Mouse (Mus musculus): Measurements from ENCODE around the gene Exosc3. TPM values are rescaled to one million over a fixed set of nuclear protein-coding genes. Genes with fewer than 3 reads are reported as not detected.

Gene Exosc3
- total RNA-seq, 1 experiment = 64.5 TPM

DNA sequence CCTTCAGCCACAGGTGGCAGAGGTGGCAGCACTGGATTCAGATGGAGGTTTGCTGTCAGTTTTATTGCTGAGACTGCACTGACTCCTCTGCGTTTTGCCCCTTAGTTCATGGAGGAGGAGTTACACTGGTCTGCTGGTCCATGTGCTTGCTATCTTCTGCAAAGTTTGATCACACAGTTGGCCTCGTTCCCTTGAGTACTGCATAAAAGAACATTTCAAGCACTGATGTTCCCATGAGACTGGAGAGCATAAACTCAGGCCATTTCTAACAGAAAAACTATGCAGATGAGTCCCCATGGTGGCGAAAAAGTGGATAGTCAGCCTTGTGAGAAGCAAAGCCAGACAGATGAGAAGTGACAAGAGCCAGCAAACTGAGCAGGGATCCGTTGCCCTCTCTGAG, 34.0 kb upstream of the Exosc3 start:
- Histone ChIP-seq H3K36me3 (ENCODE audit: control insufficient read depth, insufficient read depth, low read length, poor library complexity, severe bottlenecking) (peaks cover 11% of the 10 kb centered on the region), H3K9ac (ENCODE audit: insufficient read depth, low read depth, low read length, poor library complexity, severe bottlenecking) (no peak overlapping the region), H3K4me1 (ENCODE audit: control insufficient read depth in 2 of 2, insufficient read depth in 2 of 2, low read length in 2 of 2, poor library complexity in 1 of 2) (no peaks in the 10 kb centered on the region), H3K4me3 (ENCODE audit: insufficient read depth in 1 of 2, low read depth in 1 of 2, low read length in 2 of 2, poor library complexity in 1 of 2, severe bottlenecking in 1 of 2) (no peak overlapping the region), H3K9me3 (ENCODE audit: control insufficient read depth, insufficient read depth, low read depth, low read length) (no peaks in the 10 kb centered on the region), H3K27ac (ENCODE audit: insufficient read depth, low read depth, low read length, poor library complexity, severe bottlenecking) (no peak overlapping the region)
- TF ChIP-seq ZC3H11A (IDR thresholded peaks at IDR 0.05; ENCODE audit: borderline replicate concordance, low read depth, low read length) (no peak), MAFK (IDR thresholded peaks at IDR 0.05; ENCODE audit: insufficient read depth, low read depth, low read length) (no peak), HCFC1 (IDR thresholded peaks at IDR 0.05; ENCODE audit: borderline replicate concordance, insufficient read depth, low read length) (no peak), CHD2 (IDR thresholded peaks at IDR 0.05; ENCODE audit: low read depth, low read length) (no peak), ZNF384 (IDR thresholded peaks at IDR 0.05; ENCODE audit: low read depth, low read length) (no peak)
- in situ Hi-C loops (cut with MboI; ENCODE audit: low sequenced_read_pairs in 2 of 2, unreplicated experiment in 2 of 2) = no loop called here
- no peak for DNase-seq (ENCODE audit: low read depth, low spot score)

DNA sequence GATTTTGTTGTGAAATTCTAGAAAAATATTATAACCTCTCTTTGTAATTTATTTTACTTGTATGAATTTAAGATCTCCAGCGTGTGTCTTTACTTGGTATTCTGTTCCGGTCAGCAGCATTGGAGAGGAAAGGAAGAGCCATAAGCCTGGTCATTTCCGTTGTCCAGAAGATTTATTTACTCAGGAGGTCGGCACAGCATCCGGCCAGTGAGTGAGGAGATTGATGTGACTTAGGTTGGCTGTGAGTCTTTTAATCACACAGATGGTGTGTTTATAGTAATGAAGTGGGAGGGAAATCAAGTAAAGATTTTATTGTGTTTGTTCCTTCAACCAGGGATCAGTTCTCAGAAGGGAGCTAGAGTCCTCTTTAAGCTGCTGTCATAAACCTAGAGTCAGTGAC, 32.3 kb upstream of the Exosc3 start:
- no peak overlapping the region for H3K27ac ChIP-seq (ENCODE audit: insufficient read depth, low read depth, low read length, poor library complexity, severe bottlenecking)
- H3K4me3 ChIP-seq (ENCODE audit: insufficient read depth in 1 of 2, low read depth in 1 of 2, low read length in 2 of 2, poor library complexity in 1 of 2, severe bottlenecking in 1 of 2) = no peak overlapping the region
- no peak for DNase-seq (ENCODE audit: low read depth, low spot score)
- in situ Hi-C loops (cut with MboI; ENCODE audit: low sequenced_read_pairs in 2 of 2, unreplicated experiment in 2 of 2) = no loop called here
- H3K36me3 ChIP-seq (ENCODE audit: control insufficient read depth, insufficient read depth, low read length, poor library complexity, severe bottlenecking) = peaks cover 11% of the 10 kb centered on the region
- TF ChIP-seq HCFC1 (IDR thresholded peaks at IDR 0.05; ENCODE audit: borderline replicate concordance, insufficient read depth, low read length) (no peak), CHD2 (IDR thresholded peaks at IDR 0.05; ENCODE audit: low read depth, low read length) (no peak), MAFK (IDR thresholded peaks at IDR 0.05; ENCODE audit: insufficient read depth, low read depth, low read length) (no peak), ZNF384 (IDR thresholded peaks at IDR 0.05; ENCODE audit: low read depth, low read length) (no peak), ZC3H11A (IDR thresholded peaks at IDR 0.05; ENCODE audit: borderline replicate concordance, low read depth, low read length) (no peak)
- no peak overlapping the region for H3K9ac ChIP-seq (ENCODE audit: insufficient read depth, low read depth, low read length, poor library complexity, severe bottlenecking)
- no peaks in the 10 kb centered on the region for H3K4me1 ChIP-seq (ENCODE audit: control insufficient read depth in 2 of 2, insufficient read depth in 2 of 2, low read length in 2 of 2, poor library complexity in 1 of 2)
- H3K9me3 ChIP-seq (ENCODE audit: control insufficient read depth, insufficient read depth, low read depth, low read length) = no peaks in the 10 kb centered on the region

DNA sequence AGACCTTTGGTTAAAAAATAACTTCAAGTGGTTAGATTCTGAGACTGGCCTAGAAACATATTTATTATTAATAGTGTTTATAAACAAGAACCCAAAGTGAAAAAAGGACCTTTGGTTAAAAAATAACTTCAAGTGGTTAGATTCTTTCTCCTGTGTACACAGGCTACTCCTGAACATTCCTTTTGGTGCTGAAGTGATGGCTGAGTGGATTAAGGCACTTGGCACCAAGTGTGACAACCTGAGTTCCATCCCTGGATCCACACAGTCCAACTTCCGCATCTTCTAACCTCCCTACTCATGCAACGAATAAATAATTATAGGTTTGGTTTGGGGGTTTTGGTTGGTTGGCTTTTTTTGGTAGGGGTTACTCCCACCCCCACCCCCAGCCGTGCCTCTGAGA, 28.7 kb upstream of the Exosc3 start:
- no peaks in the 10 kb centered on the region for H3K9me3 ChIP-seq (ENCODE audit: control insufficient read depth, insufficient read depth, low read depth, low read length)
- H3K4me1 ChIP-seq (ENCODE audit: control insufficient read depth in 2 of 2, insufficient read depth in 2 of 2, low read length in 2 of 2, poor library complexity in 1 of 2) = no peaks in the 10 kb centered on the region
- TF ChIP-seq HCFC1 (IDR thresholded peaks at IDR 0.05; ENCODE audit: borderline replicate concordance, insufficient read depth, low read length) (no peak), CHD2 (IDR thresholded peaks at IDR 0.05; ENCODE audit: low read depth, low read length) (no peak), MAFK (IDR thresholded peaks at IDR 0.05; ENCODE audit: insufficient read depth, low read depth, low read length) (no peak), ZC3H11A (IDR thresholded peaks at IDR 0.05; ENCODE audit: borderline replicate concordance, low read depth, low read length) (no peak), ZNF384 (IDR thresholded peaks at IDR 0.05; ENCODE audit: low read depth, low read length) (no peak)
- no peak overlapping the region for H3K4me3 ChIP-seq (ENCODE audit: insufficient read depth in 1 of 2, low read depth in 1 of 2, low read length in 2 of 2, poor library complexity in 1 of 2, severe bottlenecking in 1 of 2)
- no peak overlapping the region for H3K9ac ChIP-seq (ENCODE audit: insufficient read depth, low read depth, low read length, poor library complexity, severe bottlenecking)
- no peak overlapping the region for H3K27ac ChIP-seq (ENCODE audit: insufficient read depth, low read depth, low read length, poor library complexity, severe bottlenecking)
- DNase-seq (ENCODE audit: low read depth, low spot score) = no peak
- peaks cover 11% of the 10 kb centered on the region for H3K36me3 ChIP-seq (ENCODE audit: control insufficient read depth, insufficient read depth, low read length, poor library complexity, severe bottlenecking)
- in situ Hi-C loops (cut with MboI; ENCODE audit: low sequenced_read_pairs in 2 of 2, unreplicated experiment in 2 of 2) = no loop called here

DNA sequence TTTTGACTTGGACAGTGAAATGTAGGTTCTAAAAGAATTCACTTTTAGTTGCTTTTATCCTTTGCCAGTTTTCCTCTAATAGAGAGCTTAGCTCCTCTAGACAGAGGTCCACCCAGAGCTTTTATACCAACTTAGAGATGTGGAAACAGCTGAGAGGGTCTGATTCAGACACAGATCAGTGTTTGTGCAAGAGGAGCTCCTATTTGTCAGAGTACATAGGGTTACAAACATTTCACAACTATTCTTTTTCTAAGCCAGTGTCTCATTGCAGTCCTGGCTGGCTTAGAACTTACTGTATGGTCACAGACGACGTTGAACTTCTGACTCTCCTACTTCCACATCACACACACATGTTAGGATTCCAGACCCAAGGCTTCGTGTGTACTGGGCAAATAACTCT, 14.1 kb upstream of the Exosc3 start:
- Histone ChIP-seq H3K9ac (ENCODE audit: insufficient read depth, low read depth, low read length, poor library complexity, severe bottlenecking) (no peak overlapping the region), H3K4me1 (ENCODE audit: control insufficient read depth in 2 of 2, insufficient read depth in 2 of 2, low read length in 2 of 2, poor library complexity in 1 of 2) (no peaks in the 10 kb centered on the region), H3K36me3 (ENCODE audit: control insufficient read depth, insufficient read depth, low read length, poor library complexity, severe bottlenecking) (no peaks in the 10 kb centered on the region), H3K9me3 (ENCODE audit: control insufficient read depth, insufficient read depth, low read depth, low read length) (no peaks in the 10 kb centered on the region), H3K4me3 (ENCODE audit: insufficient read depth in 1 of 2, low read depth in 1 of 2, low read length in 2 of 2, poor library complexity in 1 of 2, severe bottlenecking in 1 of 2) (no peak overlapping the region), H3K27ac (ENCODE audit: insufficient read depth, low read depth, low read length, poor library complexity, severe bottlenecking) (no peak overlapping the region)
- no peak for TF ChIP-seq ZC3H11A (IDR thresholded peaks at IDR 0.05; ENCODE audit: borderline replicate concordance, low read depth, low read length)
- TF ChIP-seq MAFK (IDR thresholded peaks at IDR 0.05; ENCODE audit: insufficient read depth, low read depth, low read length) = no peak
- TF ChIP-seq HCFC1 (IDR thresholded peaks at IDR 0.05; ENCODE audit: borderline replicate concordance, insufficient read depth, low read length) = no peak
- no peak for TF ChIP-seq CHD2 (IDR thresholded peaks at IDR 0.05; ENCODE audit: low read depth, low read length)
- no peak for TF ChIP-seq ZNF384 (IDR thresholded peaks at IDR 0.05; ENCODE audit: low read depth, low read length)
- in situ Hi-C loops (cut with MboI; ENCODE audit: low sequenced_read_pairs in 2 of 2, unreplicated experiment in 2 of 2) = no loop called here
- no peak for DNase-seq (ENCODE audit: low read depth, low spot score)
